Comparison of ENCODE assay signal across 11 mouse cellular contexts in the genomic region with DNA sequence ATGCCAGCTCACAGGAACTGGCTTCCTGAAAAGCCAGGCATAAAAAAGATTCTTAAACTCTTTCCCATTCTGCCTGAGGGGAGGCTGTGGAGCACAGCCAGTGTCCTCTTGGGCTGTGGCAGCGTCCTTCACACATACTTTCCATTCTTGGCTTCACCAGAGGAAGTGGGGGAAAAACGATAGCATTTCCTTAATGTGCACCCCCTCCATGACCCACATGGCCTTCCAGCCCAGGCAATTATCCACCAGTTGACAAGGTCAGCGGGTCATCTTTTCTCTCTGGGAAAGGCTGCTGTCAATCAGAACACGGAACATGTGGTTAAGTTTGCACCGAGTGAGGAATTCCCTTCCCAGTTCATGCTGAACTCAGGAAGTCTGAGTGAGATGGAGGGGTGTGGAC. TPM values are rescaled to one million over a fixed set of nuclear protein-coding genes. Genes with fewer than 3 reads are reported as not detected.
DNase-seq lines count a peak whose midpoint lies in the region; ATAC-seq lines count a peak whose summit lies in the region.
"Had no signal": no experiment of that assay in that cellular context is flagged by ENCODE, and none has a peak within 500 bp of the region (broad histone marks: within the 10 kb centered on the region; RNA-seq: fewer than 3 reads in every experiment).

No protein-coding gene starts in this region.

- no peaks in the 10 kb centered on the region for H3K27me3 ChIP-seq in heart, embryonic 12.5 days (replicated peaks)
- H3K27me3 ChIP-seq in limb, embryonic 15.5 days: no peaks in the 10 kb centered on the region

- H3K4me1 ChIP-seq in heart, embryonic 12.5 days (replicated peaks): peaks cover 28% of the 10 kb centered on the region
- H3K4me1 ChIP-seq in limb, embryonic 15.5 days: peaks cover 10% of the 10 kb centered on the region; the same call in 1 of the 2 replicates

- H3K27ac ChIP-seq in heart, embryonic 12.5 days (ENCODE audit: poor library complexity, severe bottlenecking): peak overlapping the region; percentile 58
- peak overlapping the region; percentile 63 for H3K27ac ChIP-seq in limb, embryonic 15.5 days

- peak overlapping the region; percentile 37 for H3K4me2 ChIP-seq in heart, embryonic 12.5 days
- no peak overlapping the region for H3K4me2 ChIP-seq in limb, embryonic 15.5 days

- DNase-seq in ZHBTc4 (ENCODE audit: low read depth, low spot score): peak; percentile 31
- DNase-seq in embryo, embryonic 10 days (ENCODE audit: low spot score): peak; percentile 80
- no peak for DNase-seq in layer of hippocampus, adult 18-20 months (ENCODE audit: low spot score in 2 of 2)
- DNase-seq in testis, postnatal 10 days (ENCODE audit: low spot score): no peak

- 7% methylated on average over 5 of the region's 5 CpGs for WGBS in heart, embryonic 12.5 days
- WGBS in limb, embryonic 15.5 days: 19% methylated on average over 5 of the region's 5 CpGs

- peak; percentile 64; the same call in 1 of the 2 replicates for ATAC-seq in heart, embryonic 12.5 days (ENCODE audit: insufficient number of reproducible peaks, low FRiP score)
- no peak for ATAC-seq in limb, embryonic 15.5 days (ENCODE audit: insufficient number of reproducible peaks, low FRiP score, low TSS enrichment, low read depth)
- no peak for ATAC-seq in megakaryocyte, adult 5-6 weeks (ENCODE audit: poor library complexity, severe bottlenecking)
- no peak for ATAC-seq in granulocyte monocyte progenitor cell, adult 5-6 weeks (replicated peaks; ENCODE audit: poor library complexity, severe bottlenecking)

- H3K36me3 ChIP-seq in heart, embryonic 12.5 days: peaks cover 28% of the 10 kb centered on the region
- peaks cover 23% of the 10 kb centered on the region for H3K36me3 ChIP-seq in limb, embryonic 15.5 days

- H3K4me3 ChIP-seq in heart, embryonic 12.5 days: no peak overlapping the region
- H3K4me3 ChIP-seq in limb, embryonic 15.5 days: no peak overlapping the region

- H3K9me3 ChIP-seq in heart, embryonic 12.5 days (replicated peaks): no peaks in the 10 kb centered on the region
- no peaks in the 10 kb centered on the region for H3K9me3 ChIP-seq in limb, embryonic 15.5 days

- no peak overlapping the region for H3K9ac ChIP-seq in heart, embryonic 12.5 days
- H3K9ac ChIP-seq in limb, embryonic 15.5 days: no peak overlapping the region

RNA-seq across cellular contexts. Expression of gene Gm15737, which starts 36.8 kb away (rescaled TPM):
- polyA plus RNA-seq in heart, embryonic 12.5 days (2016; fragmentation: Nextera tagmentation; extraction: Ambion mirVana): 0.10 and 0.13 TPM in 2 replicates
- polyA plus RNA-seq in limb, embryonic 15.5 days (2015; fragmentation: Nextera tagmentation; extraction: Ambion mirVana): 0.05 and 0.10 TPM in 2 replicates
- not detected for total RNA-seq in layer of hippocampus, adult 18-20 months (2021)
- not detected in 2 replicates for total RNA-seq in megakaryocyte, adult 5-6 weeks (2015)
- not detected in 2 replicates for total RNA-seq in megakaryocyte, adult 5-6 weeks (2017)
- total RNA-seq in granulocyte monocyte progenitor cell, adult 5-6 weeks (2014; fragmentation: Nextera tagmentation): not detected in 2 replicates
- total RNA-seq in granulocyte monocyte progenitor cell, adult 5-6 weeks (2017): not detected in 2 replicates
- total RNA-seq: layer of hippocampus, postnatal 14 days; monocyte, adult 5-6 weeks had no signal
- polyA plus RNA-seq: small intestine, adult 2 months had no signal

RNA-seq across cellular contexts. Expression of gene Adamts9, which starts 37.4 kb away (rescaled TPM):
- 6.4 and 7.0 TPM in 2 replicates for polyA plus RNA-seq in heart, embryonic 12.5 days (2016; fragmentation: Nextera tagmentation; extraction: Ambion mirVana)
- 4.9 and 6.9 TPM in 2 replicates for polyA plus RNA-seq in limb, embryonic 15.5 days (2015; fragmentation: Nextera tagmentation; extraction: Ambion mirVana)
- total RNA-seq in layer of hippocampus, adult 18-20 months (2021): 1 to 10 TPM; 7.9 to 9.1 TPM
- total RNA-seq in megakaryocyte, adult 5-6 weeks (2015): not detected in 2 replicates
- 0.16 and 0.44 TPM in 2 replicates for total RNA-seq in megakaryocyte, adult 5-6 weeks (2017)
- total RNA-seq in granulocyte monocyte progenitor cell, adult 5-6 weeks (2014; fragmentation: Nextera tagmentation): not detected in 2 replicates
- total RNA-seq in granulocyte monocyte progenitor cell, adult 5-6 weeks (2017): not detected in 2 replicates

Comparison
In these comparisons a context has a peak if more than half of its experiments do, and no peak if none do; other contexts are left out.
1. DNase-seq: peak in ZHBTc4 (single experiment) and embryo, embryonic 10 days (single experiment); none in layer of hippocampus, adult 18-20 months (0 of 2) and testis, postnatal 10 days (single experiment).
2. RNA of gene Adamts9, which starts 37.4 kb away (total RNA-seq): 7.9 to 9.1 TPM in layer of hippocampus, adult 18-20 months; 0.16 to 0.44 TPM in megakaryocyte, adult 5-6 weeks and not detected in granulocyte monocyte progenitor cell, adult 5-6 weeks; every median in the first group is over 4 times any median in the second.